In the genomic region with DNA sequence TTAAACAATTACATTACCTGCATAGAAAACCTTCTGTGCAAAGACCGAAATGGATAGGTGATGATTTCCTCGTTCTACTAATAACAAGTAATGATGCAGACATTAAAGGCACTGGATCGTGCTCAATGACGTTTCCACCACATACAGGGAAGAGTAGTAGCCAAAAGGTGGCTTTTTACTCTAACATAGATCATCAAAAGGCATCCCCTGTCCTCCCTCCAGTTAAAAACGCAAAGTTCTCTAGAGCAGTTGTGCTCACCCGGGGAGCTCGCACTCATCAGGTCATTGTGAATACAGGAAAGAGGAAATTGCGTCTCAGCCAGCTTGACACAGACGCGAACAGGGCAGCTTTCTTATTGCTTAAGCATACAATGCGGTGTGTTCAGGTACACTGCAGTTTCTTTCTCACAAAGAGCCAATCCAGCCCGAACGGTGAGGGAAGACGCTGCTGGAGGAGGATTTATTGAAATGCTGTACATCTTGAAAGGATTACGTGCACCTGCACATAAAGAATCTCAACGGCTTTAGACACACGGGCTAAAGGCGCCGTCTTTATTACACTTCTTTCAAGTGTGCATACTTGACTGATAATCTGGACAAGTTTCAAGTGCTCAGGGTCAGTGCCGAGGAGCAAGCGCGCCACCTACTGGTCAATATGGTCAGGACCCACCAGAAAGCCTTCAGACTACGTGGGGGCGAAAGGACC, we compare ENCODE assay signal across 8 mouse cellular contexts.
DNase-seq lines count a peak whose midpoint lies in the region; ATAC-seq lines count a peak whose summit lies in the region.

No protein-coding gene starts in this region.

- no peaks in the 10 kb centered on the region for H3K9me3 ChIP-seq in hindbrain, embryonic 13.5 days

- ATAC-seq in hindbrain, embryonic 13.5 days (ENCODE audit: low FRiP score), result peak; percentile 91

- H3K27ac ChIP-seq in hindbrain, embryonic 13.5 days, result peak overlapping the region; percentile 63

- peak overlapping the region; percentile 63 for H3K4me2 ChIP-seq in hindbrain, embryonic 13.5 days

- H3K9ac ChIP-seq in hindbrain, embryonic 13.5 days, result peak overlapping the region; percentile 51

- WGBS in hindbrain, embryonic 13.5 days, result 14% methylated on average over 24 of the region's 24 CpGs

- no peaks in the 10 kb centered on the region for H3K36me3 ChIP-seq in hindbrain, embryonic 13.5 days

- H3K27me3 ChIP-seq in hindbrain, embryonic 13.5 days, result peaks cover 7% of the 10 kb centered on the region

- peak overlapping the region; percentile 41 for H3K4me3 ChIP-seq in hindbrain, embryonic 13.5 days

- H3K4me1 ChIP-seq in hindbrain, embryonic 13.5 days (replicated peaks), result peaks cover 8% of the 10 kb centered on the region; the same call in 1 of the 2 replicates

- peak; percentile 85 for DNase-seq in R1 (ENCODE audit: low read depth, low spot score)
- DNase-seq in cerebellum, postnatal 25 days, result peak; percentile 84 to 88
- DNase-seq in frontal cortex, postnatal 25 days (ENCODE audit: low spot score in 2 of 2), result peak; percentile 69 to 80
- DNase-seq in layer of hippocampus, postnatal 14 days (ENCODE audit: low spot score in 2 of 2), result peak; percentile 78 to 80
- peak; percentile 85 for DNase-seq in lung, postnatal 14 days
- DNase-seq in retina, postnatal 7 days (ENCODE audit: low read depth, low spot score), result peak; percentile 72
- DNase-seq in urinary bladder, postnatal 25 days (ENCODE audit: low spot score), result peak; percentile 75

Comparison
In these comparisons a context has a peak if more than half of its experiments do, and no peak if none do; other contexts are left out.
1. Peak in every context shown above with its lines: DNase-seq, ATAC-seq, H3K4me3 ChIP-seq and H3K27ac ChIP-seq.